Mouse (Mus musculus) heart, embryonic 11.5 days (tissue): ENCODE results near the gene Fance. TPM values are rescaled to one million over a fixed set of nuclear protein-coding genes. Genes with fewer than 3 reads are reported as not detected.

Source experiments
- ATAC-seq: fragments of 200-750 bp; cut with Nextera tagmentation; replicated peaks from 2 replicates; pipeline ENCODE4 v1.8.0; 2017; ENCODE audit warnings: moderate library complexity; ENCODE audit not compliant: insufficient number of reproducible peaks, low FRiP score, low TSS enrichment
- H3K27ac ChIP-seq: fragments of 300-500 bp; sonication (generic); 2 replicates; pipeline ENCODE4 v1.5.1; 2014; ENCODE audit warnings: mild to moderate bottlenecking, low read depth, low read length
- H3K27me3 ChIP-seq: fragments of 300-500 bp; sonication (generic); 2 replicates; pipeline ENCODE4 v1.6.1; 2014; ENCODE audit warnings: mild to moderate bottlenecking, low read length, mixed read lengths; ENCODE audit not compliant: control insufficient read depth, insufficient read depth
- H3K36me3 ChIP-seq: fragments of 300-500 bp; sonication (generic); 2 replicates; pipeline ENCODE4 v1.6.1; 2014; ENCODE audit warnings: mild to moderate bottlenecking, low read length, moderate library complexity, mixed read lengths; ENCODE audit not compliant: control insufficient read depth, insufficient read depth
- H3K4me1 ChIP-seq: fragments of 300-500 bp; sonication (generic); 2 replicates; pipeline ENCODE4 v1.6.1; 2014; ENCODE audit warnings: low read length; ENCODE audit not compliant: control insufficient read depth, insufficient read depth
- H3K4me2 ChIP-seq: fragments of 300-500 bp; sonication (generic); 2 replicates; pipeline ENCODE4 v1.6.1; 2014; ENCODE audit warnings: mild to moderate bottlenecking, moderate library complexity
- H3K4me3 ChIP-seq: fragments of 300-500 bp; sonication (generic); 2 replicates; pipeline ENCODE4 v1.5.1; 2014; ENCODE audit warnings: low read depth, low read length
- H3K9ac ChIP-seq: fragments of 300-500 bp; sonication (generic); 2 replicates; pipeline ENCODE4 v1.6.1; 2014; ENCODE audit warnings: mild to moderate bottlenecking, low read depth, low read length, moderate library complexity
- H3K9me3 ChIP-seq: fragments of 300-500 bp; sonication (generic); replicated peaks from 2 replicates; pipeline ENCODE4 v1.6.1; 2016; ENCODE audit warnings: low read length; ENCODE audit not compliant: control insufficient read depth
- WGBS: fragments of 180-500 bp; shearing (Covaris S2); extraction: QIAGEN DNeasy Blood & Tissue Kit; methylation state at CpG from one replicate; pipeline ENCODE4 v1.1.7; 2014; ENCODE audit not compliant: insufficient replicate concordance; 5-methylcytosine and 5-hydroxymethylcytosine counted together
- polyA plus RNA-seq: library from polyadenylated mRNA; unstranded; fragments of >200 nt; fragmentation: Nextera tagmentation; extraction: Ambion mirVana; gene quantifications from 2 replicates; pipeline ENCODE4 v1.2.1, GENCODE M21; 2014

The Fance gene
- polyA plus RNA-seq, 1 experiment from 2014 or later, result 15.3 TPM

DNA sequence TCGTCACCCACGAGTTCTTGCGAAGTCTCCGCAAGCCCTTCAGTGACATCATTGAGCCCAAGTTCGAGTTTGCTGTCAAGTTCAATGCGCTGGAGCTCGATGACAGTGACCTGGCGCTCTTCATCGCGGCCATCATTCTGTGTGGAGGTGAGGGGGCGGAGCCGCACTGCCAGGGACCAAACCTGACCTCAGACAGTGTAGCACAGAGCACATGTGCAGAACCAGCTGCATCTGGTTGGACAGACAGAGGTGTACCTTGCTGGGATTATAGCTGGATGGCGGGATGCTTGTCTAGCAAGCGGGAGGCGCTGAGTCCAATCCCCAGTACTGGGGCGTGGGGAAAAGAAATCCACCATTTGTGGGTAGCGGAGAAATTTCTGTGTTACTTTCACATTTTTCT is 14.4 kb upstream of the Fance start:
- Histone ChIP-seq H3K4me2 (no peak overlapping the region), H3K4me3 (no peak overlapping the region), H3K36me3 (no peaks in the 10 kb centered on the region), H3K9me3 (no peaks in the 10 kb centered on the region), H3K9ac (no peak overlapping the region), H3K4me1 (peaks cover 4% of the 10 kb centered on the region; the same call in 1 of the 2 replicates), H3K27me3 (no peaks in the 10 kb centered on the region), H3K27ac (no peak overlapping the region)
- no peak for ATAC-seq
- WGBS, result 90% methylated on average over 17 of the region's 17 CpGs

DNA sequence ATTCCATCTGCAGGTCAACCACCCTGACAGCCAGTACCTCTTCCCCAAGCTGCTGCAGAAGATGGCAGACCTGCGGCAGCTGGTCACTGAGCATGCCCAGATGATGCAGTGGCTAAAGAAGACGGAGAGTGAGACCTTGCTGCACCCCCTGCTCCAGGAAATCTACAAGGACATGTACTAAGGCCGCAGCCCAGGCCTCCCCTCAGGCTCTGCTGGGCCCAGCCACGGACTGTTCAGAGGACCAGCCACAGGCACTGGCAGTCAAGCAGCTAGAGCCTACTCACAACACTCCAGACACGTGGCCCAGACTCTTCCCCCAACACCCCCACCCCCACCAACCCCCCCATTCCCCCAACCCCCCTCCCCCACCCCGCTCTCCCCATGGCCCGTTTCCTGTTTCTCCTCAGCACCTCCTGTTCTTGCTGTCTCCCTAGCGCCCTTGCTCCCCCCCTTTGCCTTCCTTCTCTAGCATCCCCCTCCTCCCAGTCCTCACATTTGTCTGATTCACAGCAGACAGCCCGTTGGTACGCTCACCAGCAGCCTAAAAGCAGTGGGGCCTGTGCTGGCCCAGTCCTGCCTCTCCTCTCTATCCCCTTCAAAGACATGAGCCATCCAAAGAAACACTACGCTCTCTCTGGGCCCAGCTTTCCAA is 13.5 kb upstream of the Fance start:
- Histone ChIP-seq H3K27me3 (no peaks in the 10 kb centered on the region), H3K4me1 (peaks cover 4% of the 10 kb centered on the region; the same call in 1 of the 2 replicates), H3K9me3 (no peaks in the 10 kb centered on the region), H3K9ac (no peak overlapping the region; the same call in none of the 2 replicates), H3K27ac (no peak overlapping the region), H3K36me3 (no peaks in the 10 kb centered on the region), H3K4me2 (no peak overlapping the region), H3K4me3 (no peak overlapping the region)
- no peak for ATAC-seq
- 39% methylated on average over 11 of the region's 11 CpGs for WGBS

DNA sequence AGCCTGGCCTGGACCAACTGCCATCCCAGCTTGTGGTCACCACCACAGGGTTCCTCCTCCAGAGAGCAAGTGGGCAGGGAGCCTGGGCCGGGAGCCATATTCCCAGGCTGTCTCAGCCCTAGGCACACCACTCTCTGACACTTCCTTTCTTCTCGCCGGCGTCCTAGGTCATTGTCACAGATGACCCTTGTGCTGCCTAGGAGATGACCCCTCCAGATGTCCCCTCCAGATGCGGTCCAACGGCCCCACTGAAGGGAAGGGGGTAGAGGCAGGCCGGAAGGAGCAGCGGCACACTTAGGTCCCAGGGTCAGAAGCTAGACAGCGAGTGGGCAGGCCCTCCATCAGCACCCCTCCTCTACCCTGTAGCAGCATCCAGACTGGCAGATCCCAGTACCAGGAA is 13.0 kb upstream of the Fance start:
- Histone ChIP-seq H3K9ac (no peak overlapping the region; the same call in 1 of the 2 replicates), H3K4me3 (no peak overlapping the region), H3K9me3 (no peaks in the 10 kb centered on the region), H3K36me3 (no peaks in the 10 kb centered on the region), H3K4me1 (peaks cover 4% of the 10 kb centered on the region; the same call in 1 of the 2 replicates), H3K27ac (no peak overlapping the region), H3K27me3 (no peaks in the 10 kb centered on the region), H3K4me2 (no peak overlapping the region)
- 58% methylated on average over 9 of the region's 9 CpGs for WGBS
- peak; percentile 19; the same call in 1 of the 2 replicates for ATAC-seq

- WGBS, result 43% methylated on average over 3 of the region's 3 CpGs
- no peak overlapping the region for H3K4me3 ChIP-seq
- ATAC-seq, result no peak
- H3K36me3 ChIP-seq, result no peaks in the 10 kb centered on the region
- H3K27ac ChIP-seq, result no peak overlapping the region
- H3K4me1 ChIP-seq, result peaks cover 4% of the 10 kb centered on the region; the same call in 1 of the 2 replicates
- no peak overlapping the region for H3K4me2 ChIP-seq
- H3K9me3 ChIP-seq, result no peaks in the 10 kb centered on the region
- no peak overlapping the region for H3K9ac ChIP-seq
- H3K27me3 ChIP-seq, result no peaks in the 10 kb centered on the region
Measured at GRCm38 (mm10) chr17:28300850-28301249, 12.5 kb upstream of the Fance start.

DNA sequence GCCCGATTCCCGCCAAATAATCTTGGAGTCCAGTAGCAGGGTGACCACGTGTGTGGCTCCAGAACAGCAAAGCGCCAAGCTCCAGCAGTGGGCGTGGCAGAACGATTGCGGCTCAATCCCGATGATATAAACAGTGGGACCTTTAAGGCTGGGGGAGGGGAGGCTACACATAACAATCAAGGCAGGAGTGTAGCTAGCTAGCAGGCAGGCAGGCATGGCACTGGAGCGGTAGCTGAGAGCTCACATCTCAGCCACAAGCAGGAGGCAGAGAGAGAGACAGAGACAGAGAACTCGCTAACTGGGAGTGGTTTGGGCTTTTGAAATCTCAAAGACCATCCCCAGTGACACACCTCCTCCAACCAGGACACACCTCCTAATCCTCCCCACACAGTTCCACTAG is 8.1 kb upstream of the Fance start:
- WGBS, result 53% methylated on average over 10 of the region's 10 CpGs
- no peak overlapping the region for H3K27ac ChIP-seq
- no peaks in the 10 kb centered on the region for H3K27me3 ChIP-seq
- H3K9ac ChIP-seq, result no peak overlapping the region
- ATAC-seq, result no peak
- no peak overlapping the region for H3K4me3 ChIP-seq
- H3K36me3 ChIP-seq, result no peaks in the 10 kb centered on the region
- H3K9me3 ChIP-seq, result no peaks in the 10 kb centered on the region
- no peaks in the 10 kb centered on the region for H3K4me1 ChIP-seq
- no peak overlapping the region for H3K4me2 ChIP-seq

- no peak for ATAC-seq
- no peak overlapping the region for H3K9ac ChIP-seq
Measured at GRCm38 (mm10) chr17:28308297-28309195, 4.8 kb upstream of the Fance start.

DNA sequence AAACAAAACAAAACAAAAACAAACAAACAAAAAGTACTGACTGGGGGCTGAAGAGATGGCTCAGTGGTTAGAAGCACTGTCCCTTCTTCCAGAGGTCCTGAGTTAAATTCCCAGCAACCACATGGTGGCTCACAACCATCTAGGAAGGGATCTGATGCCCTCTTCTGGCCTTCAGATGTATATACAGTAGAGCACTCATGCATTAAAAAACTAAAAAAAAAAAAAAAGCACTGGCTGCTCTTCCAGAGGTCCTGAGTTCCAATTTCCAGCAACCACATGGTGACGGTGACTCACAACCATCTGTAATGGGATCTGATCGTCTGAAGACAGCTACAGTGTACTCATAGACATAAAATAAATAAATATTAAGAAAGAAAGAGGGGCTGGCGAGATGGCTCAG is 2.5 kb upstream of the Fance start:
- Histone ChIP-seq H3K27ac (no peak overlapping the region), H3K36me3 (no peaks in the 10 kb centered on the region), H3K4me2 (no peak overlapping the region), H3K4me1 (peaks cover 7% of the 10 kb centered on the region), H3K27me3 (no peaks in the 10 kb centered on the region), H3K4me3 (no peak overlapping the region), H3K9me3 (no peaks in the 10 kb centered on the region), H3K9ac (no peak overlapping the region)
- no peak for ATAC-seq
- WGBS, result 74% methylated on average over 3 of the region's 3 CpGs

More at GRCm38 (mm10) chr17:28308297-28309195, 4.8 kb upstream of the Fance start:
- WGBS, result 11% methylated on average over 18 of the region's 18 CpGs
- Histone ChIP-seq H3K4me1 (no peaks in the 10 kb centered on the region), H3K27me3 (no peaks in the 10 kb centered on the region), H3K36me3 (no peaks in the 10 kb centered on the region), H3K4me2 (peak overlapping the region; percentile 44), H3K27ac (no peak overlapping the region), H3K9me3 (no peaks in the 10 kb centered on the region), H3K4me3 (no peak overlapping the region)

- Histone ChIP-seq H3K4me2 (no peak overlapping the region), H3K9ac (no peak overlapping the region), H3K4me1 (peaks cover 7% of the 10 kb centered on the region), H3K9me3 (no peaks in the 10 kb centered on the region), H3K27ac (no peak overlapping the region), H3K27me3 (no peaks in the 10 kb centered on the region), H3K36me3 (peaks cover 4% of the 10 kb centered on the region; the same call in 1 of the 2 replicates), H3K4me3 (no peak overlapping the region)
- 69% methylated on average over 5 of the region's 5 CpGs for WGBS
- ATAC-seq, result no peak
Measured at GRCm38 (mm10) chr17:28311366-28312132, 1.8 kb upstream of the Fance start.
